Mouse (Mus musculus): ENCODE results near the gene Nck2.

The Nck2 gene

DNA sequence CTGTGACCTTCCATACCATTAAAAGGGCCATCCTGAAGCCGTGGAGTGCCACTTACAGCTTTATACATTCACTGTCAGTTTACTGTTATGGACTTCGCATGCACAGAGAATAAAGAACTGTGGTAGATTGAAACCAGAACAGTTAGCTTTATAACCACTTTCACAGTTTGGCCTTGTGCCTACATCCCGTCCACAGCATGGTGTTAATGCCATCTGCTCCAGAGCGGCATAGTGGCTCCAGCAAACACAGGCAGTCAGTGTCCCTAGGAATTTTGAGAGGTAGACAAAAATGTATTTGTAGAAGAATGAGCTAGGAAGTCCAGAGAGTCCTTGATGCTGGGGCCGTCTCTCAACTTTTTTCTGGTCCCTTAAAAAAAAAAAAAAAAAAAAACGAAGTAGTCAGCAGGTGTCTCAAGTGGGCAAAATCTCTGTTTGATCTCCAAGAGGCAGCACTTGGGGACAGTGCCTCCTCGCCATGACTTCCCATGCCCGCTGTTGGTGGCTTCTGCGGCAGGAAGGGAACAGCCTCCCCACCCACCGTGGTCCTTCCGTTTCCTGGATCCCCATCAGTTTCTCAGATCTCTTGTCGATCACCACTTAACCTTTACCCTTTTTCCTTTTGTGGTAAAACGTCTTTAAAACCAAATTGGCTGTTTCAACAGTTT, 117.8 kb downstream of the Nck2 start:
- DNase-seq (ENCODE audit: extremely low spot score, low read depth, low spot score) = no peak

GRCm38 (mm10) chr1:43565260-43565659, 120.9 kb downstream of the Nck2 start:
- DNase-seq (ENCODE audit: extremely low spot score, low read depth, low spot score) = no peak

DNA sequence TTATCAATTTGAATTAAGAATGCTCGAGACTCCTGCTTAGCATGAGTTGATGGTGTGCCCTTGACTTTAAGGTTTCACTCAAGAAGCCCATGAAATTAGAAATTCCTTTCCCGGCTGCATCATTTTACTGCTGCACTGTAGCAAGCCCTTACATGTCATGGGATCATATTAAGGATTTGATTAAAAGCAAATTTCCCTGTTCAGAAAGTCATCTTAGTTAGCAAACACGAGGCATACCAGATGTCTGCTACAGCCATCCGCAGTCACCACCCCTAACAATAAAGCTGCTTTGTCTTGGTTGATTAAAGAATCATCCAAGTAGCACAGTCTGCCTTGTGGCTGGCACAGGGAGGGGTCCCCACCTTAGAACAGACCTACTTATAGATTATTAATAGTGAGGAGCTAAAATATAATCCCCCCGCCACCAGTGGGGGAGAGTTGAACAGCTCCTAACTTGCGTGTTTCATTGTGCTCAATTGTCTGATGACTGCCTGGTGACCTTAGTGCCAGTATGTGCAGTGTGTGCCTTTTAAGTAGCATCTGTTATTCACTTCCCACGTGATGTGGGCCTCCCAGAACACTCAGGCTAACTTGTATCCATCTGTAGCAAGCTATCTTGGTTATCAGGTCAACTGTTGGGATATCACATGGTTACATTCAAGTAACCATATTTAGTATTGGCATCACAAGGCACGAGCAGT, 122.4 kb downstream of the Nck2 start:
- DNase-seq (ENCODE audit: extremely low spot score, low read depth, low spot score) = no peak

- no peak for DNase-seq (ENCODE audit: extremely low spot score, low read depth, low spot score)
Measured at GRCm38 (mm10) chr1:43568824-43569223, 124.4 kb downstream of the Nck2 start.

GRCm38 (mm10) chr1:43571105-43571504, 126.7 kb downstream of the Nck2 start:
- no peak for DNase-seq (ENCODE audit: extremely low spot score, low read depth, low spot score)

DNA sequence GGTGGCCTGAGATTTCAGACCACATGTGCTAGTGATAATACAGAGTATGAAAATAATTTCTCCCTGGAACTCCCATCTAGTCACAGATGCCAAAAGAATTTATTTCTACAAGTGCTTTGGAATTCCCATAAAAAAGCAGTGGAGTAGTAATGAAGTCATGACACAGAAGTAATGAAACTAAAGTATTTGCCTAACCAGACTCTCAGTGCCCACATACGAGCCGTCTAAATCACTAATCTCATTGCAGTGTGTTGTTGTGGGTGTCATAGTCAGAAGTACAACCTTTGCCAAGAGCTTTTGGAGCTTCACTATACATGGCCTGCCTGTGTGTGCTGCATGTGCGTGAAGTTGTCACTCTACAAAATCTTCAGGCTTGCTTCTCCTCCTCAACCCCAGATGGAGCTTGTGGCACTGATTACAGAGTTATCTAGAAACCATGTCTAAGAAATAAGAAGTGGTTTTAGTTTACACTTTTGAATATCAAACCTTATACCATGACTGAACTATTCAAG, 130.5 kb downstream of the Nck2 start:
- no peak for DNase-seq (ENCODE audit: extremely low spot score, low read depth, low spot score)

- no peak for DNase-seq (ENCODE audit: extremely low spot score, low read depth, low spot score)
Measured at GRCm38 (mm10) chr1:43577371-43577770, 133.0 kb downstream of the Nck2 start.

GRCm38 (mm10) chr1:43583564-43583963, 139.2 kb downstream of the Nck2 start:
- DNase-seq (ENCODE audit: extremely low spot score, low read depth, low spot score) = no peak

DNA sequence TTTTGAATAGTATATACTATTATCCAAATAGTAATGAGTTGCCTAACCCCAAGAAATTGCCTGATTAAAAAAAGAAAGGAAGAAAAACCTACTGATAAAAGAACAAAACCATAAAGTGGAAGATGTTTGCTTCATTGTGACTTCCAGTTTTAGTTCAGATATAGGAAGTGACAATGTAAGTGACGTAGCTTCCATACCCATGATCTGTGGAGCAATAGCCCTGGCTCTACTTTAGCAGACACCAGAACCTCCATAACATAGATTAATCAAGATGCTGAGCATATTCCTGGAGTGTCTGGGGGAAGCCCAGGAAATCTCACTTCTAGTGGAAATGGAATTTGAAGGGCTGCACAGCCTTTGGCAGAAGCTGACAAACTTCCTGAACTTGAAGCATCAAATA, 144.6 kb downstream of the Nck2 start:
- no peak for DNase-seq (ENCODE audit: extremely low spot score, low read depth, low spot score)

DNA sequence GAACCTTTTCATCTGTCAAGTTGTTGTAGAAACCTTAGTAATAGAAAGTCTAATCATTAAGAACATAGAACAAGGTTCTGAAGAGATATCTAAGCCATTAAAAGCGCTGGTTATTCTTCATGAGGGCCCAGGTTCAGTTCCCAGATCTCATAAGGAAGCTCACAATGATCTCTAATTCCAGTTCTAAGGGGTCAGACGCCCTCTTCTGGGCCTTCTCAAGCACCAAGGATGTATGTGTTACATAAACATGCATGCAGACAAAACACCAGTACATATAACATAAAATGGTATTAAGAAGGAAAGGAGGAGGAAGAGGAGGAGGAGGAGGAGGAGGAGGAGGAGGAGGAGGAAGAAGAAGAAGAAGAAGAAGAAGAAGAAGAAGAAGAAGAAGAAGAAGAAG, 145.5 kb downstream of the Nck2 start:
- no peak for DNase-seq (ENCODE audit: extremely low spot score, low read depth, low spot score)

GRCm38 (mm10) chr1:43590727-43591126, 146.3 kb downstream of the Nck2 start:
- DNase-seq (ENCODE audit: extremely low spot score, low read depth, low spot score) = peak; percentile 24

DNA sequence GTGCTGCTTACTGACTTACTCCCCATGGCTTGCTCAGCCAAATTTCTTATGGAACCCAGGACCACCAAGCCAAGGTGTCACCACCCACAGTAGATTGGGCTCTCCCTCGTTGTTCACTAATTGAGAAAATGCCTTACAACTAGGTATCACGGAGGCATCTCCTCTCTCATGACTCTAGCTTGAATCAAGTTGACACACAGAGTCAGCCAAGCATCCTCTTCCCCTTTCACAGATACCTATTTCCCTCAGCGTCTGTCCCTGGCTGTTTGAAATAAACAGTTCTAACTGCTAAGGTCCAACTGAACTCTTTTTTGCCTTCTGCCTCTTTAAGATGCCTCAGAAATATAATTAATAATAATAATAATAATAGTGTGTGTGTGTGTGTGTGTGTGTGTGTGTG, 148.7 kb downstream of the Nck2 start:
- DNase-seq (ENCODE audit: extremely low spot score, low read depth, low spot score) = no peak

DNA sequence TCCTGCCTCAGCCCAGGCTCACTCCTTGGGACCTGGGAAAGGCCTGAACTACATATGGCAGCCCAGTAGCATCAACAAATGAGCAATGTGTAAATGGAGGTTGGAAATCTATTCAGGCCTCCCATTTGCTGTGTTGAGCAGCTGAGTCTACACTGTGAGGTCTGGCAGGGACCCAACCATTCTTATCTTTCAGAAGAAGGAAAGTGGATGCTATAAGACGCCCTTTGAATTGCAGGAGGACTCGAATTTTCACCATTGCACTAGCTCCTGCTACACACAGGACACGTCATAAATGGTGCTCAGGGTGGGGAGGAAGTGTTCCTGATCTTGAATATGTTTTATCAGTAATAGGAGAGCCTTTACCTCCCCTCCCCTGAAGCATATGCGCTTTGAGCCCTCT, 150.4 kb downstream of the Nck2 start:
- DNase-seq (ENCODE audit: extremely low spot score, low read depth, low spot score) = no peak

DNA sequence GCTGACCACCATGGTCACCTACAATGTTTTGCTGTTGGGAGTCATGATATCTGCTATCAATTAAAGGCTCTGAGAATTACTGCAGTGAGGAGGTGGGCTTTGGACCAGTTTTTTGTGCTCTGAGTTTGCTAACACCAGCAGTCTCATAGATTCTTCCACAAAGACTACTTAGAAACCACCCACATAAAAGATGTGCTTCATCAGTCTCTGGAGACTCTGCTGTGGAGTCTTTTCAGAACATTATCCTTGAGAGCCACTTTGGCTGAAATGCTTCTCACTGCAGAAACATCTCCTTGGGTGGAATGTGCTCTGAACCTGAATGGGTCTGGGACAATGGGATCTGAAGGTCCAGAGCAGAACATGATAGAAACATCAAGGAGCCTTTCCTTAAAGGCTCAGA, 153.4 kb downstream of the Nck2 start:
- no peak for DNase-seq (ENCODE audit: extremely low spot score, low read depth, low spot score)

GRCm38 (mm10) chr1:43599483-43599882, 155.1 kb downstream of the Nck2 start:
- no peak for DNase-seq (ENCODE audit: extremely low spot score, low read depth, low spot score)

DNA sequence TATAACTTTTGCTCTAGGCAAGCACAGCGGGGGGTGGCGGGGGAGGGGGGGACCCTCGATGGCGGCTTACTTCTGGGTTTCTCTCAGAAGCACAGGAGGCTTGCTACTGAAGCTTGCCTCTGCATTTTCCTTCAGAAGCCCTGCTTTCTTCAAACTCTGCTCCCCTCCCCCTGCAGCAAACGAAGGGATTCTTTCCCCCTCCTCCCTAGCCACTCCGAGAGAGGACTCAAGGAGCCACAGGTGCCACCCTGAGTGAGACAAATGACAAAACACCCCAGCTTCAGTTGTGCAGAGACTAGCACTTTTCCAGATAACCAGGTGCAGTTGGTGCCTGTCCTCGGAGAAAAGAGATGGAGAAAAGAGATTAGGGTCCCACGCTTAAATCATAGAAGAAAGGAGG, 156.7 kb downstream of the Nck2 start:
- DNase-seq (ENCODE audit: extremely low spot score, low read depth, low spot score) = no peak

DNA sequence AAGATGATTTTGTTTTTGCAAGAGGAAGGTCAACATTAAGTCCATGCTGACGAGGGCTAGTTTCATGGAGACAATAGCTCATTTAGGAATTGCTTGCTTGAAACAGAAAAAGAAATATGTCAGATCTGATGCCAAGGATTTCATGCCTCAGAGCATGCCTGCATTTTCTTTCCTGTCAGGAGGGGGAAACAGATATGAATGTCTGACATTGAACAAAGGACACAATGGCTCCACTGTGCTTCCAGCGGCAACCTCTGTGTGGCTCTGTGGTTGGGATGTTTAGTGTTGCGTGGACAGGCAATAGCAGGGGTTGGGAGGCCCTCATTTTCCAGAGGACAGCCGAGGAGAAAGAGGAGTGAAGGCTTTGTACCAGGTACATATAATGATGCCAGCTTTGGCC, 171.6 kb downstream of the Nck2 start:
- no peak for DNase-seq (ENCODE audit: extremely low spot score, low read depth, low spot score)
